Mouse (Mus musculus): ENCODE data around the gene Zgrf1.

Gene Zgrf1

DNA sequence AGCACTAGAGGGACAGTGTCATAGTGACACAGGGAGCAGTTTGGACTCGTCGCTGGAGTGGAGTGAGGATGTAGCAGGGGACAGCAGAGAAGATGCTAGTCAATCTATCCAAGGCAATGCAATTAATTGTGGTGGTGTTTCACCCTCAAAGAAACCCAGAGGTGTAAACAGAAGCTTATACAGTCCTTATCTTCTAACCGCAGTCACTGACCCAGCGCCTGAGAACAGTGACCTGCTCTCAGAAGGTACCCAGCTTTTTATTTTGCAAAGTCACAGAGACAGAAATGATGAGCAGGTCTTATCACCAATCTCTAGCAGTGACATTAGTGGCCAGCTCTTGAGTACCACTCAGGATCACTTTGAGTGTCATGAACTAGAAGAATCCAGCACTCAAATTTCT lies 9.7 kb downstream of the Zgrf1 start:
- DNase-seq: no peak

DNA sequence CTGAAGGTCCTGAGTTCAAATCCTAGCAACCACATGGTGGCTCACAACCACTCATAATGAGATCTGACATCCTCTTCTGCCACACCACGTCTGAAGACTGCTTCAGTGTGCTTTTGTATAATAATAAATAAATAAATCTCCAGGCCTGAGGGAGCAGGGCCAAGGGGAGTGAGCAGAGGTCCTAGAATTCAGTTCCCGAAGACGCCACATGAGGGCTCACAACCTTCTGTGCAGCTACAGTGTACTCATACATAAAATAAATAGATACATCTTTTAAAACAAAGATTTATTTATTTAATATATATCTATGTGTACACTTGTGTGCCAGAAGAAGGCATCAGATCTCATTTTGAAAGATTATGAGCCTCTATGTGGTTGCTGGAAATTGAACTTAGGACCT lies 11.8 kb downstream of the Zgrf1 start:
- DNase-seq: no peak

DNA sequence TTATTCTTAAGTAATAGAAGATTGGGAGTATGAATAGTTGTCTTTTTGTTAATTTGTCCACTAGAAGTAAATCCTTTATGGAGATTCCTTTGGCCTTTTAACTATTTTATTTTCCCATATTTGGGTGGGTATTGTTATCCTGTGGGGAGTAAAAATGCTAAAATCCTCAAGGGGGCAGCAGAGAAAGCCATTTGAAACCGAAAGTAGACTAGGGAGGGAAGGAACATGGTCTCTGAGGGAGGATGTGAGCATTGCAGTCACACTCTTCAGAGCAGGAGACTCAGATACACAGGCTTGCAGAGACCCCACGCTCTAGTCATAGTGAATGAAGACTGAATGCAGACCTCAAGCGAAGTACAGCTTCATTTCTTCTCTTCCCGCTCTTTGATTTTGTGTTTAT lies 19.3 kb downstream of the Zgrf1 start:
- DNase-seq: peak in 1 of 2 experiments; percentile 64

DNA sequence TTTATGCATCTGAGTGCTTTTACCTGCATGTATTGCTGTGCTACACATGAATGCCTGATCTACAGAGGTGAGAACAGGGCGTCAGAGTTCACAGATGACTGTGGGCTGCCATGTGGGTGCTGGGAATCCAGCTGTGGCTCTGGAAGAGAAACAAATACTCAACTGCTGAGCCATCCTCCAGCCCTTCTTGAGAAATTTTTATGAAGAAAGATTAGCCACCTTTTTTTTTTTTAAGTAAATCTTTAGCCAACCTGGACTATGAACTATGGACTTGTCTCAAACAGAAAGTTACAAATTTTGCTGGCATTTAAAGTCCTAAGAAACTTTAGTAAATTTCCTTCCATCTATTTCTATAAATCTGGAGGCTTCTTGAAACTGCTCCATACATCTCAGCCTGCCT lies 43.8 kb downstream of the Zgrf1 start:
- peak in 1 of 2 experiments; percentile 27 for DNase-seq

DNA sequence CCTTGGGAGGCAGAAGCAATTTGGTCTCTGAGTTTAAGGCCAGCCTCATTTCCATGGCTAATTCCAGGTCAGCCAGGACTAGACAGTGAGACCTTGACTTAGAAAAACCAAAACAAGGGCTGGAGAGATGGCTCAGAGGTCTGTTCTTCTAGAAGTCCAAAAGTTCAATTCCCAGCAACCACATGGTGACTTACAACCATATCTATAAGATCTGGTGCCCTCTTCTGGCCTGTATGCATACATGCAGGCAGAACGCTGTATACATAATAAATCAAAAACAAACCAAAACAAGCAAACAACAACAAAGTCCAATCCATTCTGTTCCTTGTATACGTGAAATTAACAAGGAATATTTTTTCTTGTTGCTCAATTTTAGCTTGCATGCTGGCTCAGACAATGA lies 54.8 kb downstream of the Zgrf1 start:
- DNase-seq: no peak

DNA sequence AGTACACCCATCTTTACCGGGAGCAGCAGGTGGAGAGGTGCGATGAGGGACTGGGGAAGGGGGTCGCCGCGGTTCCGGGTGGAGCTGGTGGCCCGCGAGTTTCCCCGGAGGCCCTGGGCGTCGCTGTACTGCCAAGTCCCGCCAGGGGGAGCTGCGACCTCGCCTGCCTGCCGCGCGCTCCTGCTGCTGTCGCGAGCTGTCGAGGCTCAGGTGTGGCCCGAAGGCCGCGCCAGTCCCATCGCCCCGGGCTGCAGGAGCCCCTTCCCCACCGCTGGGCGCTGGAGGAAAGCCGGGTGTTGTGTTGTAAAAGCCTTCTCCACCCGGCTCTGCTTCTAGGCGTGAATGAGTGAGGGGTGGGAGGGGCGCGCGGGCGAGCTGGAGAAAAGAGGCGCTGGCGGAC lies 72.0 kb downstream of the Zgrf1 start:
- peak; percentile 70 to 71 for DNase-seq

DNA sequence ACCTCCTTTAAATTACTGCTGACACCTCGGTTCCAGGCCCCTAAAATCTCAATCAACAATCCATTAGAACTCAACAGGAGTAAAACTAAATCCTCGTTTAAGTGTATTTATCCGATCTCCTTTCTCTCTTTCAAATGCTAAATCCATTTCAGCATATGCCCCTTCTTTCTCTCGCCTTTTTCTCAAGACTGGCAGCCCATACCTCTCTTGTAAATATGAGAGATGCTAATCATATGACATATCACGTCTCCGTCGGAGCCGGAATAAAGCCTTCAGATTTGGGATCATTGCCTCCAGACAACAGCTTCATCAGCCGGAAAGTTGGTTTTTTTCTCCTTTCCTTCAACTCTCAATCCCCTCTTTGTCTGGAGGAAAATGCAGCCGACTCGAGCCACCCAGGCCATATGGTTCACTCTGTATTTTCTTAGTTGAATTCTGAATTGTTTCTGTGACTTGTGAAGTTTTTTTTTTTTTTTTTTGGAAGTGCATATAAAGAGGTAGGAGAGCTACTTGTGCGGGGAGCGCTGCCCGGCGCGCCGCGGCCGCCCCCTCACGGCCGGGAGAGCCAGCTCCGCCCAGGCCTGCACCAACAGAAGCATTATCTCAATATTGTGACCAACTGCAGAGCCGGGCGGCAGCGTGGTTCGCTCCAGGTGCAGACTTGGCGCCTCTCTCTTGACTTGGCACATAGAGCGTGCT lies 72.6 kb downstream of the Zgrf1 start:
- DNase-seq: peak in 1 of 2 experiments; percentile 36

DNA sequence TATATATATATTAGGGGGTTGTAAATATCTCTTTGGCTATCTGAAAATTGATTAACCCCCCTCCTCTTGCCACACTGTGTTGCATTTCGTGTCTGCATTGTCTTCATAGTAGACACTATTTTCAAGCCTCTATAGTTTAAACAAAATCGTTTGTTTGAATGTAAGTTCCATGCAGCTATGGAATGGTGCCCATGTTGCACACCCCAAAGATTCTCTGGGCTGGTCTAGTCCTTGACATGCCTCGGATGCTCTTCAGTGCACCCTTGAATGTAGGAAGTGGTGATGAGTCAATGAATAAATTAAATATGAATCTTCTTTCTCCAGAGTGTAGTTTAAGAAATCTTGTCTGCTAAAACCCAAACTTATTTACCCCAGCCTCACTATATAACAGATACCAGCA lies 73.2 kb downstream of the Zgrf1 start:
- DNase-seq: no peak

DNA sequence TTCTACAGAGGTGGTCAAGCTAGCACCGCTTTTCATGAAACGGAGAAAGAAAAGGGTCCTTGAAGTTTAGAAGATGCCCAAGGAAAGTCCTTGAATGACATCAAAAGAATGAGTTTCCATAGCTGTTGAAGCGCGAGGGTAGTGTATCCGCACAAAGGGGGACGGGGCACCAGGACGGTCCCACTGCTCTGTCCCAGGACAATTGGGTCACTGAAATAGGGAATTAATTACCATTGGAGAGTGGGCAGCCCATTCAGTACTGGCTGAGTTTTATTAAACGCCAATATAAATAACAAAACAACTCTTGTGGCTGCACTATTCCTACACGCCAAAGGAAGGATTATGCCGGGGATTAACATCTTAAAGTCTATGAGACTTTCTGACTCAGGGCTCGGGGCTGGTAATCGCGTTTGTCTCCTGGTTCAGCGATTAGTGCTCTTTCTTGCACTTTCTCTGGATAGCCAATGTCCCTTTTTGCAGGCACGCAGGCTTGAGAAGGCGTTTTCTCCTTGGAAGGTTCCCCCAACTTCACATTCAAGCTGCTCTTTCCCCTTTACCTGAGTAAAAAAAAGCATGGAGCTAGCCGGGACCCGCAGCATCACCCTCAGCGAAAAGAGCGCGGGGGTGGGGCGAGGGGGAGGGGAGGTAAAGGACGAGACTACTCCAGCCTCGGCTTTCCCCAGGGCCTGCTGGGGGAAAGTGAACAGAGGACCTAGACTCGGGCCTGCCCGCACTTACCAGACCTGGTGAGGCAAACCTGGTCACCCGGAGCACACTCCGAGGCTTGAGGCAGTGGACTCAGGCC lies 74.1 kb downstream of the Zgrf1 start:
- DNase-seq: no peak

DNA sequence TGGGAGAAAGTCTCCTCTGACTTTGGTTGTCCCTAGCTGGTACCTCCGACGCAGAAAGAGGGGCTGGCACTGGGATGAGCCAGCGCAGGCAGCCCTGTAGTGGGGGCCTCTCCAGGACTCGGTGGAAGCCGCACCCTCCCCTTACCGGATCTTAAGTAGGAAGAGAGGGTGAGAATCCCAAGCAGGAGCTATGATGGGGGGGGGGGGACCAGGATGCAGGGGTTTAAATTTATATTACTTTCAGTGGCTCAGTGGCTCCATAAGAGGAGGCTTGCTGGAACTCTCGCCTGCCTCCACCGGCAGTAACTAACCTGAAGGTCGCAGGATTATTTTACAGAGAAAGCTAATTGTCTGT lies 74.6 kb downstream of the Zgrf1 start:
- no peak for DNase-seq

DNA sequence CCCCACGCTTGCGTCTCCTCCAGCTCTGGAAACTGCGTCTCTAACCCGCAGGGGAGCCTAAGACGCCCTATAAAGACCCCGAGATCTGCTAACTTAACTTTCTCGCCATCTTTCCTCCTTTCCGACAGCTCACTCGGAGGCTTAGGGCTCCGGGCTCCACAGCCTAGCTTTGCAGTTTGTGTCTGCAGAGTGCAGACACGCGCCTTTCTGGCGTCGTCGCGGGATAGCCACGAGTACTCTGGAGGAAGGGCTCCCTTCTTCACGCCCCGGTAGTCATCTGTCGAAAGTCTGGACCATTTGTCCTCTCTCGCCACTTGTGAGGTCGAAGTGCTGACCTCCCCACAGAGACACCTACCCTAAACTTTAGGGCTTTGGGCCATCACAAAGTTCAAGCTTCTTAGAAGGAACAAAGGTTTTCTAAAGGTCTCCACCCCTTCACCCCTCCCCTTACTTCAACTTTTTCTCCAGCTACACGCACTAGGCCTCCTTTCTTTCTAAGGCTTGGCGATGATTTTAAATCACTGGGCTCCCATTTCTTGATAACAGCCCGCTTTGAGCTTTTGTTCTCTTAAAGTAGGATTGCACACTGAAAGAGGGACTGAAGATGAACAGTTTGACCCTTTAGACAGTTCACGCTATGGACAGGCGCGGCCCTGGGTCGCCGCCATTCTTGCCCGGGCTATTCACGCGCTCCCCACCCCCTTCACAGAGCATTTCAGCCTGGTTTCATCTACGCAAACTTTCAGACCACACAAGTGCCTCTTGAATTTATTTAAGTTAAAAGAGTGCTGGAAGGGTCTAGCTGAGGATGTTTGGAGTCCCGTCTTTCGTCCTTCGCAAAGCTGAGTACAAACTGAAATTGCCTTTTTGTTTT lies 75.3 kb downstream of the Zgrf1 start:
- peak in 1 of 2 experiments; percentile 48 for DNase-seq

DNA sequence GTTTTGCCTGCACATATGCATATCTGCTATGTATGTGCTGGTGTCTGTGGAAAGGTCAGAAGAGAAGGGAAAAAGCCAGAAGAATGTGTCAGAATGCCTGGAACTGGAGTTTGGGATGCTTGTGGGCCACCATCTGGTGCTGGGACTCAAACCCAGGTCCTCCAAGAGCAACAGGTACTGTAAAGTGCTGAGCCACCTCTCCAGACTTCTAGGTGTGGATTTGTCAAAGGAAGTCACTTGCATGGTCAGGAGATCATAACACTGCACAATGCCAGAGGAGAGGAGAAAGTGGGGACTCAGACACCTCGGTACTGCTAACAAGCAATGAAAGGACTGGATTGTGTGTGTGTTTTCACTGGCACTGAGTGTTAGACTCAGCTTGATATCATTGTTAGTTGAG lies 76.9 kb downstream of the Zgrf1 start:
- no peak for DNase-seq

DNA sequence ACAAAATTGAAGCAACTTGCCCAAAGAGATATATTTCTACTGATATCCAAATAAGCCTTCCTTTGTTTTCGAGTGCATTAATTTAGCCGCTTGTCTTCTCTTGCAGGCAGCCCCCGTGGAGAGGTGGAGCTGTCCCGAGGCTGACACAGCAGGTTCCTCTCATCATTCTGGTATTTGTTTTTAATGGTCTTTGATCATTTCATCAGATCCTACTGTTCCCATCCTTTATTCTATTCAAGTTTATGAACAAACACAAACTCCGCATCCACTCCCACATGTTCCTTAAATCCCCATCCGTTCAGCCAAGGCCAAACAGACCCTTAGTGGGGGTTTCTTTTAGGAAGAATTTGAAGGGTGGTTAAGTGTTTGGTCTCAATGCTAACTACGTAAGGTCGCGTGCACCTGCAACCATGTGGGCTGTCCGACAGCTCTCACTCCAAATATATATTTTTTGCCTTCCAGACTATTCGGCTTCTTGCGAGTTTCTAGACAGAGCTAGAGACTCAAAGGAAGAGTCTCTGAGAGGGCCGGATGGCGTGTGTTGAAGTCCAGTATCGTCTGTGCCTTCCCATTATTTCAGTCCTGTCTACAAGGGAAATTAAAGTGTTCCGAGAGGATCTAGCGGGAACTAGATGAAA lies 77.6 kb downstream of the Zgrf1 start:
- DNase-seq: no peak

DNA sequence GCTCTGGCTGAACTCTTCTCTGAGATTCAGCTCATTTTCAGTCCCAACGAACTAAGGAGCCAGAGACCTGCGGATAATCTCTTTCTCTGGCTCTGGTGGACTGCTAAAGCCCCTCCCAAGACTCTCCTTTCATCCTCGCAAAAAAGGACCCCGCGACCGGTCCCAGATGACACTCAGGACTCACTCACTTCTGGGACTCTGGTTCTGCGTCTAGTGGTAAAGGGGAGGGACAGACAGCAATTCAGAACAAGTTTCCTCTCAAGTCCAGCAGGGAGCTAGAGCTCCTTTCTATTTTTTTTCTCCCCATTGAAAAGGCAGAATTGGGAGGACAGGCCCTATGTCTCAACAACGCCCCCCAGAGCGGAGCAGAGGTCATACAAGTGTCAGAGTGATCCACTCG lies 78.3 kb downstream of the Zgrf1 start:
- DNase-seq: no peak

DNA sequence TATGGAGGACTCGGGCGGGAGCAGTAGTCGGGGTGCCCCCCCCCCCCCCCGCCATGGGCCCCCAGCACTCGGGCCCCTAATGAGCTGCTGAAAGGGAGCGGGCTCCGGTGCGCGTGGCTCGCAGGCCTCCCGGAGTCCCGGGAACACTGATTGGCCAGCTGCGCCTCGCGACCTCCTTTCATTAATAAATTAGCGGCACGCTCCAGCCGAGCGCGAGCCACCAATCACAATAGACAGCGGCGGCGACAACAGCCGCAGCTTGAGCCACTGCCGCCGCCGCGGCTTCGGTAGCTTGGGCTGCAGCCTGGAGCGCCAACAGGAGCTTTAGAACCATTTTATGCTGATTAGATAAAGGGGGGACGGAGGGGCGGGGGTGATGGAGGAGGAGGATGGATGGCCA lies 79.2 kb downstream of the Zgrf1 start:
- DNase-seq: peak; percentile 29 to 50

DNA sequence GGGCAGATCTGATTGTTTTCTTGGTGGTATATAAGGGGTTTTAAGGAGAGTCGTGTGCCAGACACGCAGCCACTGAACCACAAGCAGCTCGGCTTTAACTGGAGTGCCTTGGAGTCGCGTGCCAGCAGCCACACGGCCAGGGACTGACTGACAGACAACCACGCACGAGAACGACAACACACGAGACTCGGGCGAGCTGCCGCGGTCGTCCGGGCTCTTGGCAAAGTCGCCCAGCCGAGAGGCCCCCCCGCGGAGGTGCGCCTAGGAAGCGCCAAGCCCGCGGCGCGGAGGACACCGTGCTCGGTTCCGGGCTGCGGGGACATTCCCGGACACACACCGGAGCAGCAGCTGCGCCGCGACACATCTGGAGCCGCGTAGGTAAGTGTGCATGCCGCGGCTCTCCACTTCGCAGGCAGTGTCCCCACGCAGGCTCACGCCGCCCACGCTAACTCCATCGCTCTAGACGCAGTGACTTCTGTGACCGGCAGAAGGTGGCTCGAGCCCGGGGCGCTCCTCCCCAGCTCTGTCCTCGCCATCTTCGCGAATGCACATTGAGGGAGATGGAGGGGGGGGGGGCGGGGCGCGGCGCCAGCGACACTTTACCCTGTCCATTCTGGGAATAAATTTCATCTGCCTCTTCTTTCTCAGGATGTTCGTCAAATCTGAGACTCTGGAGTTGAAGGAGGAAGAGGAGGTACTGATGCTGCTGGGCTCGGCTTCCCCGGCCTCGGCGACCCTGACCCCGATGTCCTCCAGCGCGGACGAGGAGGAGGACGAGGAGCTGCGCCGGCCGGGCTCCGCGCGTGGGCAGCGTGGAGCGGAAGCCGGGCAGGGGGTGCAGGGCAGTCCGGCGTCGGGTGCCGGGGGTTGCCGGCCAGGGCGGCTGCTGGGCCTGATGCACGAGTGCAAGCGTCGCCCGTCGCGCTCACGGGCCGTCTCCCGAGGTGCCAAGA lies 80.1 kb downstream of the Zgrf1 start, which contains the start of gene Neurog2:
Gene Neurog2 (plus strand): TSS at position 56 of the 953 bp plus-strand sequence.
- peak; percentile 26 to 38 for DNase-seq

DNA sequence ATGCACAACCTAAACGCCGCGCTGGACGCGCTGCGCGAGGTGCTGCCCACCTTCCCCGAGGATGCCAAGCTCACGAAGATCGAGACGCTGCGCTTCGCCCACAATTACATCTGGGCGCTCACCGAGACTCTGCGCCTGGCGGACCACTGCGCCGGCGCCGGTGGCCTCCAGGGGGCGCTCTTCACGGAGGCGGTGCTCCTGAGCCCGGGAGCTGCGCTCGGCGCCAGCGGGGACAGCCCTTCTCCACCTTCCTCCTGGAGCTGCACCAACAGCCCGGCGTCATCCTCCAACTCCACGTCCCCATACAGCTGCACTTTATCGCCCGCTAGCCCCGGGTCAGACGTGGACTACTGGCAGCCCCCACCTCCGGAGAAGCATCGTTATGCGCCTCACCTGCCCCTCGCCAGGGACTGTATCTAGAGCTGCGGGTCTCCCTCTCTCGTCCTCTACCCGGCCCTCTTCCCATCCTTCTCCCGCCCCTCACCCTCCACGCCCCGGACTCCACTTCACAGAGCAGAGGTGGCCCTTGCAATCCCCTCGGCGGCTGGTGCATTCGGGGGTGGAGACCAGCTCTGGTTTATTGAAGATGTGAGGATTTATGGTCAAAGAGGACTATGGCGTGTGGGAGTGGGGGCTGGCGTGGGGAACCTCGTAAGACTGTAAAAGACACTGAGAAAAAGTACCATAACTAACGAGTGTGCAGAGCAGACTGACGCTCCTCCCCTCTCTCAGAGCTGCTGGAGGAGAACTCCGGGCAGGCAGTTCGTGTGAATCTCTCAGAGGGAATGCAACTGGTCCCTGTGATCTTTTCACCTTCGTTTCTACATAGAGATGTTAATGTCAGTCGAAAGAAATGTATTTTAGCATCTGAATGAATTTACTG lies 81.1 kb downstream of the Zgrf1 start:
- DNase-seq: peak; percentile 71 to 80

DNA sequence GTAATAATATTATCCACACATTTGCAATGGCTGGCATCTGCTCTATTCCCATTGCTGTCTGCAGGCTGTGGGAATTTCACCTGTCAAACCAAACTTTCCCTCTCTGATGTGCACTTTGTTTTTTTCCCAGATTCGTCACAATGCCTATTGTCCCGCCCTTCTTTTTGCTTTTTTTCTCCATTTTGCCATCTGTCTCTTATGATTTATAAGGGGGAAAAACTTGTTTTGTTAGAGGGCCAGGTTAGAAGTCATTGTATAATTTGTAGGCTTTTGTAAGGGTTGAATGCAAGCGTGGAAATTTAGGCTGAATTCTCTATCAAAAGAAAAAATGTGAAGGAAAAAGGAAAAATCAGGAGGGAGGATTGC lies 81.7 kb downstream of the Zgrf1 start:
- no peak for DNase-seq

DNA sequence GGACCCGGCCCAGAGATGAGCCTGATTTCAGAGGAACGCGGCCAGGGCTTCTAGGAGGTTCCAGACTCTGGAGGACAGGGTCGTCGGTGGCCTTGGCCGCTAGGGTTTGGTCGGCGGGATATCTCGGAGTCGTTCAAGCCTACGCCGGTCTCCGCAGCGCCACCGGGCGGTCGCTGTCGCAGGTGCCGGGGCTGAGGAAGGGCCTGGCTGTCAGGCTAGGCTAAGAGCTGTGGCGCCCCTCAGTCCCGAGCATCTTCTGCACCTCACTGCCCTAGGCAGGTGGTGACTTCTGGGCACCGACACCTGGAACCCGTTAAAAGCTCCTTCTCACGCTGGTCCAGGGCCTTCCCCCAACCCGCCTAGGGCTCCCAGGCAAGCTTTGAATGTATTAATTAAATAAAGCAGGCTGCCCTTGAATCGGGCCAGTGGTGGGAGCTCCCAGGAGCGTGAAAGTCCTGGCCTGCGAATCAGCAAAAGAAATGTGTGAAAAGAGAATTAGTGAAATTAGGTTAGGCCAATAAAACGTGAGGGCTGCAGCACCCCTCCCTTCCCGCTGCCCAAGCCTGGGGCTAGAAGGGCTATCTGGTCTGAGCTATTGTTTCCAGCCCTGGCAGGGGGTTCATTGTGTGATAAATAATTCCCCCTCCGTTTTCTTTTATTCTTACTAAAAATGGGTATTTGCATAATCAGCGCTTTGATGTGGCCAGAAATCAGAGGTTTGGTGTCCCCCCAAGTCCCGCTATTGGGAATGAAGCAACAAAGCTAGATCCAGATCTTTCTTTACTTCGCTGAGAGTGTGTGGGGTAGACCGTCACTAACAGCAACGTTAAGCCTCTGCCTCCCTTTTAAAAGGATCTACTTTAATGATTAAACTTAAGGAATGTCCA lies 86.8 kb downstream of the Zgrf1 start:
- DNase-seq: peak; percentile 36 to 44
